Mouse (Mus musculus) heart, postnatal 0 days (tissue): ENCODE measurements around the gene Cela1.

Experiments used
- CTCF ChIP-seq: IDR thresholded peaks from 2 replicates; pipeline ENCODE4 v1.5.1; 2016; ENCODE audit warnings: antibody characterized with exemption, control low read depth, low read depth
- EP300 ChIP-seq: IDR thresholded peaks from 2 replicates; pipeline ENCODE4 v1.6.1; 2016; ENCODE audit warnings: antibody characterized with exemption, low read depth

- no peak for TF ChIP-seq CTCF
- TF ChIP-seq EP300 = no peak
Observed at GRCm38 (mm10) chr15:100673585-100674391, 13.9 kb downstream of the Cela1 start.
